In the genomic region with DNA sequence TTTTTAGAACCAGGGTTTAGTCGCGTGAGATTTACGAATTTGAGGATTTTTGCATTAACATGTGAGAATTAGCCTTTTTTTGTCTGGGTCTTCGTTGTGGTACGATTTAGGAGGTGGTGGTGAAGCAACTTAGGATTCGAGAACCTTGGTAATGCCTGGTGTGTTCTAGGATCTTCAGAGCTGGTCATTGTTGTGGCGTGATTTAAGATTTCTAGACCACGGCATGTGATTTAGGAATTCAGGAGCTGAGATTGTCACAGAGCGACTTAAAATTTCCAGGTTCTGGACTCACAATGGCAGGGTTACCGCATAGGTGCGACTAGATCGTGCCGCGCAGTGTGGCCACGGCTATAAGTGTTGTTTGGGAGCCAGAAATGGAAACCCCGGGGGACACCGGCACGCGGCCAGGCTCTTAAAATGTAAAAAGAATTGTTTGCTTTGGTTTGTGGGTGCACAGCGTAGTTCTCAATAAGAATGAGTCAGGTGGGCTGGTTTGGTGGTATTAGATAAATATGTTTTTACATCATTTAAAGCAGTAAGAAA, we compare ENCODE assay signal across 9 mouse cellular contexts. TPM values are rescaled to one million over a fixed set of nuclear protein-coding genes. Genes with fewer than 3 reads are reported as not detected.
A peak's percentile ranks its signal among the peaks of the same experiment; 100 is the strongest.
DNase-seq lines count a peak whose midpoint lies in the region; ATAC-seq and TF ChIP-seq lines count a peak whose summit lies in the region.
"Had no signal": no experiment of that assay in that cellular context is flagged by ENCODE, and none has a peak within 500 bp of the region (broad histone marks: within the 10 kb centered on the region; RNA-seq: fewer than 3 reads in every experiment).

No protein-coding gene starts in this region.

- no peaks in the 10 kb centered on the region for H3K4me1 ChIP-seq in kidney, postnatal 0 days (replicated peaks; ENCODE audit: insufficient read depth, low read length)
- H3K4me1 ChIP-seq in hindbrain, embryonic 16.5 days (ENCODE audit: control insufficient read depth, insufficient read depth, low read depth, low read length) = peaks cover 4% of the 10 kb centered on the region; the same call in 1 of the 2 replicates

- peaks cover 24% of the 10 kb centered on the region for H3K9me3 ChIP-seq in kidney, postnatal 0 days (replicated peaks; ENCODE audit: low read length)
- H3K9me3 ChIP-seq in hindbrain, embryonic 16.5 days (ENCODE audit: control insufficient read depth, low read length) = peaks cover 34% of the 10 kb centered on the region

- peak overlapping the region; percentile 2 for H3ac ChIP-seq in myocyte (ENCODE audit: control insufficient read depth, insufficient read length)

- H3K36me3 ChIP-seq in kidney, postnatal 0 days (ENCODE audit: insufficient read depth, low read length) = peaks cover 12% of the 10 kb centered on the region
- peaks cover 13% of the 10 kb centered on the region for H3K36me3 ChIP-seq in hindbrain, embryonic 16.5 days (ENCODE audit: control insufficient read depth, insufficient read depth, low read length)
- H3K36me3 ChIP-seq in myocyte (ENCODE audit: control insufficient read depth, insufficient read depth) = peaks cover under 1% of the 10 kb centered on the region

- H3K27me3 ChIP-seq in kidney, postnatal 0 days (ENCODE audit: insufficient read depth, low read length) = no peaks in the 10 kb centered on the region
- no peaks in the 10 kb centered on the region for H3K27me3 ChIP-seq in hindbrain, embryonic 16.5 days (replicated peaks; ENCODE audit: control insufficient read depth, insufficient read depth, low read length)
- H3K27me3 ChIP-seq in myocyte (ENCODE audit: control insufficient read depth, insufficient read depth, insufficient read length) = no peaks in the 10 kb centered on the region
- H3K27me3 ChIP-seq: Patski had no signal

- H3K27ac ChIP-seq in kidney, postnatal 0 days = peak overlapping the region; percentile 71
- peak overlapping the region; percentile 90 for H3K27ac ChIP-seq in hindbrain, embryonic 16.5 days (ENCODE audit: low read depth, low read length)

- peaks cover 3% of the 10 kb centered on the region for H3K79me2 ChIP-seq in myocyte (ENCODE audit: control insufficient read depth, insufficient read depth)

- peak overlapping the region; percentile 63 for H3K4me2 ChIP-seq in kidney, postnatal 0 days (ENCODE audit: low read length)
- peak overlapping the region; percentile 59 for H3K4me2 ChIP-seq in hindbrain, embryonic 16.5 days (ENCODE audit: low read length)
- peak overlapping the region; percentile 75 for H3K4me2 ChIP-seq in myocyte (ENCODE audit: low read depth)

- no peak for TF ChIP-seq CTCF in kidney, postnatal 0 days (IDR thresholded peaks at IDR 0.05; ENCODE audit: low read depth)

- H3K4me3 ChIP-seq in kidney, postnatal 0 days (replicated peaks; ENCODE audit: low read depth, low read length) = peak overlapping the region; percentile 57
- H3K4me3 ChIP-seq in hindbrain, embryonic 16.5 days (ENCODE audit: low read length) = peak overlapping the region; percentile 63
- H3K4me3 ChIP-seq in myocyte = peak overlapping the region; percentile 22

- TF ChIP-seq POLR2A in myocyte (IDR thresholded peaks at IDR 0.05; ENCODE audit: insufficient read length, low read depth) = no peak

- intact Hi-C loops in left cerebral cortex, postnatal 25 days (cut with DNase I) = no loop called here

- 50% methylated on average over 20 of the region's 20 CpGs for WGBS in kidney, postnatal 0 days
- WGBS in hindbrain, embryonic 16.5 days = 49% methylated on average over 20 of the region's 20 CpGs

- ATAC-seq in kidney, postnatal 0 days (replicated peaks; ENCODE audit: low FRiP score, low read depth) = no peak
- no peak for ATAC-seq in hindbrain, embryonic 16.5 days
- ATAC-seq: Patski had no signal

- peak overlapping the region; percentile 69 for H3K9ac ChIP-seq in kidney, postnatal 0 days (ENCODE audit: low read depth, low read length)
- H3K9ac ChIP-seq in hindbrain, embryonic 16.5 days (ENCODE audit: low read depth, low read length) = peak overlapping the region; percentile 78

- DNase-seq in kidney, postnatal 0 days (ENCODE audit: low spot score) = no peak
- no peak for DNase-seq in kidney, adult 9 months
- DNase-seq in cerebellum, postnatal 14 days = peak; percentile 42 to 51
- DNase-seq in right cerebral cortex, postnatal 10 days (ENCODE audit: low spot score in 2 of 2) = no peak
- DNase-seq in left cerebral cortex, postnatal 25 days (ENCODE audit: low spot score in 2 of 2) = no peak
- DNase-seq in gastrocnemius, adult 8-10 months (ENCODE audit: low spot score in 2 of 2) = no peak

TF ChIP-seq in myocyte, 11 proteins besides CTCF, POLR2A, EP300 and RAD21:
- no peak for TF ChIP-seq POLR2AphosphoS2 (IDR thresholded peaks at IDR 0.05; ENCODE audit: insufficient read length, low read depth)
- TF ChIP-seq CEBPB (IDR thresholded peaks at IDR 0.05; ENCODE audit: insufficient read depth, poor library complexity, severe bottlenecking) = no peak
- no peak for TF ChIP-seq SRF (IDR thresholded peaks at IDR 0.05; ENCODE audit: control insufficient read depth, insufficient read length, low read depth)
- TF ChIP-seq TCF12 (IDR thresholded peaks at IDR 0.05; ENCODE audit: insufficient read depth, poor library complexity, severe bottlenecking) = no peak
- TF ChIP-seq MYOD1 (IDR thresholded peaks at IDR 0.05; ENCODE audit: control insufficient read depth in 1 of 3, insufficient read length in 2 of 3, low read depth in 2 of 3) = no peak
- no peak for TF ChIP-seq E2F4 (IDR thresholded peaks at IDR 0.05; ENCODE audit: insufficient read depth)
- TF ChIP-seq MYOG (IDR thresholded peaks at IDR 0.05; ENCODE audit: control insufficient read depth in 1 of 3, insufficient read depth in 1 of 3, insufficient read length in 2 of 3, low read depth in 2 of 3) = no peak
- TF ChIP-seq USF1 (IDR thresholded peaks at IDR 0.05; ENCODE audit: low read depth) = no peak
- no peak for TF ChIP-seq REST (IDR thresholded peaks at IDR 0.05; ENCODE audit: insufficient read depth, insufficient read length)
- TF ChIP-seq MAX (IDR thresholded peaks at IDR 0.05; ENCODE audit: low read depth) = no peak
- TF ChIP-seq TCF3 (IDR thresholded peaks at IDR 0.05; ENCODE audit: insufficient read length, low read depth) = no peak

RNA-seq across cellular contexts. Expression of a gene that starts 15.2 kb away (rescaled TPM):
- polyA plus RNA-seq in kidney, postnatal 0 days (2015; fragmentation: Nextera tagmentation; extraction: Ambion mirVana) = 1,049 and 1,099 TPM in 2 replicates
- 303 and 331 TPM in 2 replicates for polyA plus RNA-seq in hindbrain, embryonic 16.5 days (2015; fragmentation: Nextera tagmentation; extraction: Ambion mirVana)
- polyA plus RNA-seq in myocyte (2012; fragmentation: generic; extraction: Trizol) = 6.3 TPM
- total RNA-seq in left cerebral cortex, postnatal 25 days (2021) = 100 to 1,000 TPM; 120 to 124 TPM
- 1 to 10 TPM; 1.2 to 2.9 (median 1.5) TPM for total RNA-seq in gastrocnemius, adult 8-10 months (2022)

RNA-seq across cellular contexts. Expression of a gene that starts 45.0 kb away (rescaled TPM):
- polyA plus RNA-seq in kidney, postnatal 0 days (2015; fragmentation: Nextera tagmentation; extraction: Ambion mirVana) = 11.9 and 12.1 TPM in 2 replicates
- polyA plus RNA-seq in hindbrain, embryonic 16.5 days (2015; fragmentation: Nextera tagmentation; extraction: Ambion mirVana) = 10.4 and 14.1 TPM in 2 replicates
- 5.5 TPM for polyA plus RNA-seq in myocyte (2012; fragmentation: generic; extraction: Trizol)
- total RNA-seq in left cerebral cortex, postnatal 25 days (2021) = 1 to 10 TPM; 7.5 to 8.1 TPM
- total RNA-seq in gastrocnemius, adult 8-10 months (2022) = under 1 TPM; 0.12 to 0.83 (median 0.41) TPM

Comparison
In these comparisons a context has a peak if more than half of its experiments do, and no peak if none do; other contexts are left out.
1. DNase-seq: peak in cerebellum, postnatal 14 days (2 of 2); none in kidney, postnatal 0 days (single experiment), kidney, adult 9 months (single experiment), right cerebral cortex, postnatal 10 days (0 of 2), left cerebral cortex, postnatal 25 days (0 of 2) and gastrocnemius, adult 8-10 months (0 of 2).
2. RNA of a gene that starts 15.2 kb away (polyA plus RNA-seq): 1,049 to 1,099 TPM in kidney, postnatal 0 days and 303 to 331 TPM in hindbrain, embryonic 16.5 days; 6.3 TPM in myocyte (single experiment); every median in the first group is over 10 times any median in the second.
3. Peak in every context shown above with its lines, with median percentiles within 50 percentile points of each other: H3K4me2 ChIP-seq and H3K4me3 ChIP-seq.